Mouse (Mus musculus): ENCODE measurements around the gene Csf3. TPM values are rescaled to one million over a fixed set of nuclear protein-coding genes. Genes with fewer than 3 reads are reported as not detected.

Gene Csf3
- total and polyA plus RNA-seq, 3 experiments = 0.21 TPM; not detected in 2

- Histone ChIP-seq H3K27ac (ENCODE audit: insufficient read depth, low read depth) (no peak overlapping the region), H3K36me3 (replicated peaks in 1 of 2; ENCODE audit: control insufficient read depth in 1 of 2, insufficient read depth in 1 of 2, low read length in 1 of 2) (no peaks in the 10 kb centered on the region), H3K4me1 (ENCODE audit: control insufficient read depth in 1 of 2, insufficient read depth in 2 of 2) (peaks cover 25 to 34% of the 10 kb centered on the region in 2 experiments), H3K9me3 (replicated peaks; ENCODE audit: low read length) (no peaks in the 10 kb centered on the region), H3K27me3 (replicated peaks) (peaks cover 69% of the 10 kb centered on the region), H3K4me2 (ENCODE audit: insufficient read depth, low read depth, poor library complexity, severe bottlenecking) (no peak overlapping the region), H3K79me2 (replicated peaks; ENCODE audit: control insufficient read depth, extremely low read depth, insufficient read depth, poor library complexity, severe bottlenecking) (no peaks in the 10 kb centered on the region), H3K9ac (ENCODE audit: insufficient read depth, low read depth) (no peak overlapping the region), H3K4me3 (replicated peaks in 1 of 3; ENCODE audit: low read depth in 2 of 3, low read length in 2 of 3, poor library complexity in 1 of 3) (no peak overlapping the region)
- TF ChIP-seq POLR2A (IDR thresholded peaks at IDR 0.05; ENCODE audit: low read depth, low read length) (no peak), TBP (conservative IDR thresholded peaks at IDR 0.05; ENCODE audit: low read depth, low read length) (no peak), JUND (conservative IDR thresholded peaks at IDR 0.05; ENCODE audit: low read depth, low read length) (no peak), TCF12 (IDR thresholded peaks at IDR 0.05; ENCODE audit: low read depth, low read length) (no peak), BHLHE40 (IDR thresholded peaks at IDR 0.05; ENCODE audit: low read depth, low read length) (no peak)
- in situ Hi-C loops (cut with MboI; ENCODE audit: low pct_ligation_motif_present, low pct_unique_long_range_greater_than_20kb, low sequenced_read_pairs) (no loop called here), dilution Hi-C loops (cut with MboI; ENCODE audit: extremely low pct_ligation_motif_present, extremely low pct_unique_long_range_greater_than_20kb, low sequenced_read_pairs) (no loop called here)
- DNase-seq (ENCODE audit: extremely low read depth) = no peak
Observed at GRCm38 (mm10) chr11:98743655-98744345, 42.7 kb downstream of the Csf3 start.

- DNase-seq (ENCODE audit: extremely low read depth) = no peak
- no peaks in the 10 kb centered on the region for H3K9me3 ChIP-seq (replicated peaks; ENCODE audit: low read length)
- H3K4me1 ChIP-seq (ENCODE audit: control insufficient read depth in 1 of 2, insufficient read depth in 2 of 2) = peaks cover 28 to 34% of the 10 kb centered on the region in 2 experiments
- no peak overlapping the region for H3K4me3 ChIP-seq (replicated peaks in 1 of 3; ENCODE audit: low read depth in 2 of 3, low read length in 2 of 3, poor library complexity in 1 of 3)
- H3K36me3 ChIP-seq (replicated peaks in 1 of 2; ENCODE audit: control insufficient read depth in 1 of 2, insufficient read depth in 1 of 2, low read length in 1 of 2) = no peaks in the 10 kb centered on the region
- dilution Hi-C loops (cut with MboI; ENCODE audit: extremely low pct_ligation_motif_present, extremely low pct_unique_long_range_greater_than_20kb, low sequenced_read_pairs) = no loop called here
- in situ Hi-C loops (cut with MboI; ENCODE audit: low pct_ligation_motif_present, low pct_unique_long_range_greater_than_20kb, low sequenced_read_pairs) = loop anchor here (5.0 kb wide), 1 partner anchor 38 kb away; no protein-coding TSS in a partner anchor
- H3K9ac ChIP-seq (ENCODE audit: insufficient read depth, low read depth) = no peak overlapping the region
- no peaks in the 10 kb centered on the region for H3K79me2 ChIP-seq (replicated peaks; ENCODE audit: control insufficient read depth, extremely low read depth, insufficient read depth, poor library complexity, severe bottlenecking)
- H3K4me2 ChIP-seq (ENCODE audit: insufficient read depth, low read depth, poor library complexity, severe bottlenecking) = no peak overlapping the region
- H3K27ac ChIP-seq (ENCODE audit: insufficient read depth, low read depth) = no peak overlapping the region
- no peak for TF ChIP-seq RAD21 (IDR thresholded peaks at IDR 0.05; ENCODE audit: low read depth, low read length)
- TF ChIP-seq CHD1 (IDR thresholded peaks at IDR 0.05; ENCODE audit: low read depth, low read length) = no peak
- TF ChIP-seq ZMIZ1 (IDR thresholded peaks at IDR 0.05; ENCODE audit: low read depth, low read length) = no peak
- no peak for TF ChIP-seq POLR2AphosphoS2 (IDR thresholded peaks at IDR 0.05; ENCODE audit: low read depth, low read length)
- TF ChIP-seq KAT2A (IDR thresholded peaks at IDR 0.05; ENCODE audit: insufficient replicate concordance, low read length) = no peak
- H3K27me3 ChIP-seq (replicated peaks) = peaks cover 63% of the 10 kb centered on the region
Observed at GRCm38 (mm10) chr11:98744456-98745019, 43.5 kb downstream of the Csf3 start.
